Mouse (Mus musculus) skeletal muscle tissue, adult 2 months (tissue): ENCODE data around the gene Adam12.

Source experiments
- DNase-seq: peaks from one replicate; pipeline ENCODE4 v3.0.0-alpha.2; 2012; ENCODE audit warnings: low read depth, low spot score

Gene Adam12

GRCm38 (mm10) chr7:134224741-134225612 is 7.0 kb downstream of the Adam12 start:
- no peak for DNase-seq

- no peak for DNase-seq
Observed at GRCm38 (mm10) chr7:134224421-134224740, 7.6 kb downstream of the Adam12 start.

- no peak for DNase-seq
Observed at GRCm38 (mm10) chr7:134223444-134224161, 8.3 kb downstream of the Adam12 start.

- peak; percentile 51 for DNase-seq
Observed at GRCm38 (mm10) chr7:134207956-134208355, 24.0 kb downstream of the Adam12 start.

GRCm38 (mm10) chr7:134193089-134193488 is 38.9 kb downstream of the Adam12 start:
- peak; percentile 43 for DNase-seq

GRCm38 (mm10) chr7:134190101-134190500 is 41.8 kb downstream of the Adam12 start:
- DNase-seq, result no peak

- DNase-seq, result no peak
Observed at GRCm38 (mm10) chr7:134188565-134188964, 43.4 kb downstream of the Adam12 start.

- no peak for DNase-seq
Observed at GRCm38 (mm10) chr7:134187946-134188345, 44.0 kb downstream of the Adam12 start.

GRCm38 (mm10) chr7:134186497-134186896 is 45.4 kb downstream of the Adam12 start:
- DNase-seq, result no peak

GRCm38 (mm10) chr7:134185751-134186150 is 46.2 kb downstream of the Adam12 start:
- no peak for DNase-seq

GRCm38 (mm10) chr7:134181717-134182116 is 50.2 kb downstream of the Adam12 start:
- DNase-seq, result no peak

- DNase-seq, result no peak
Observed at GRCm38 (mm10) chr7:134181056-134181455, 50.9 kb downstream of the Adam12 start.

- DNase-seq, result peak; percentile 34
Observed at GRCm38 (mm10) chr7:134177051-134177450, 54.9 kb downstream of the Adam12 start.

- DNase-seq, result no peak
Observed at GRCm38 (mm10) chr7:134175201-134175600, 56.7 kb downstream of the Adam12 start.

- DNase-seq, result no peak
Observed at GRCm38 (mm10) chr7:134173442-134174090, 58.4 kb downstream of the Adam12 start.

GRCm38 (mm10) chr7:134170180-134170910 is 61.6 kb downstream of the Adam12 start:
- no peak for DNase-seq

- no peak for DNase-seq
Observed at GRCm38 (mm10) chr7:134169780-134170179, 62.2 kb downstream of the Adam12 start.

- no peak for DNase-seq
Observed at GRCm38 (mm10) chr7:134167586-134167985, 64.4 kb downstream of the Adam12 start.

- DNase-seq, result no peak
Observed at GRCm38 (mm10) chr7:134163751-134164150, 68.2 kb downstream of the Adam12 start.

- no peak for DNase-seq
Observed at GRCm38 (mm10) chr7:134162886-134163285, 69.1 kb downstream of the Adam12 start.

GRCm38 (mm10) chr7:134159608-134160007 is 72.3 kb downstream of the Adam12 start:
- no peak for DNase-seq

GRCm38 (mm10) chr7:134151330-134151729 is 80.6 kb downstream of the Adam12 start:
- peak; percentile 21 for DNase-seq
